Mouse (Mus musculus) liver, postnatal 0 days (tissue): Measurements from ENCODE around the gene Unc79. TPM values are rescaled to one million over a fixed set of nuclear protein-coding genes. Genes with fewer than 3 reads are reported as not detected.

ENCODE experiments used
- ATAC-seq: fragments of 200-750 bp; cut with Nextera tagmentation; 2 replicates; pipeline ENCODE4 v1.8.0; 2017; ENCODE audit warnings: mild to moderate bottlenecking, moderate library complexity
- DNase-seq: peaks from one replicate; pipeline ENCODE4 v3.0.0-alpha.2; 2016
- H3K27ac ChIP-seq: fragments of 300-500 bp; sonication (generic); 2 replicates; pipeline ENCODE4 v1.5.1; 2014; ENCODE audit warnings: antibody characterized with exemption, moderate library complexity, mild to moderate bottlenecking, low read depth
- H3K27me3 ChIP-seq: fragments of 300-500 bp; sonication (generic); 2 replicates; pipeline ENCODE4 v1.6.1; 2014; ENCODE audit warnings: low read length, control low read depth, mixed read lengths; ENCODE audit not compliant: insufficient read depth
- H3K36me3 ChIP-seq: fragments of 300-500 bp; sonication (generic); replicated peaks from 2 replicates; pipeline ENCODE4 v1.6.1; 2014; ENCODE audit warnings: mild to moderate bottlenecking, control low read depth, low read length, moderate library complexity, mixed read lengths; ENCODE audit not compliant: insufficient read depth
- H3K4me1 ChIP-seq: fragments of 300-500 bp; sonication (generic); 2 replicates; pipeline ENCODE4 v1.6.1; 2014; ENCODE audit warnings: antibody characterized with exemption, mild to moderate bottlenecking, control low read depth; ENCODE audit not compliant: insufficient read depth
- H3K4me2 ChIP-seq: fragments of 300-500 bp; sonication (generic); 2 replicates; pipeline ENCODE4 v1.6.1; 2014; ENCODE audit warnings: low read depth, mild to moderate bottlenecking, low read length, moderate library complexity, mixed read lengths
- H3K4me3 ChIP-seq: fragments of 300-500 bp; sonication (generic); 2 replicates; pipeline ENCODE4 v1.5.1; 2014; ENCODE audit warnings: low read depth, low read length
- H3K9ac ChIP-seq: fragments of 300-500 bp; sonication (generic); replicated peaks from 2 replicates; pipeline ENCODE4 v1.6.1; 2014; ENCODE audit warnings: mild to moderate bottlenecking, moderate library complexity
- H3K9me3 ChIP-seq: fragments of 300-500 bp; sonication (generic); 2 replicates; pipeline ENCODE4 v1.6.1; 2016; ENCODE audit warnings: mild to moderate bottlenecking, control low read depth, low read length, mixed read lengths
- CTCF ChIP-seq: sonication (generic); IDR thresholded peaks from 2 replicates; pipeline ENCODE4 v1.5.1; 2016; ENCODE audit warnings: antibody characterized with exemption, low read depth
- EP300 ChIP-seq: IDR thresholded peaks from 2 replicates; pipeline ENCODE4 v1.6.1; 2016; ENCODE audit warnings: antibody characterized with exemption, low read depth, mild to moderate bottlenecking
- WGBS: fragments of 180-500 bp; shearing (Covaris S2); extraction: QIAGEN DNeasy Blood & Tissue Kit; methylation state at CpG from one replicate; pipeline ENCODE4 v1.1.7; 2014; ENCODE audit not compliant: insufficient replicate concordance; 5-methylcytosine and 5-hydroxymethylcytosine counted together
- polyA plus RNA-seq: library from polyadenylated mRNA; unstranded; fragments of >200 nt; fragmentation: Nextera tagmentation; extraction: Ambion mirVana; gene quantifications from 2 replicates; pipeline ENCODE4 v1.2.1, GENCODE M21; 2015

Gene Unc79
- polyA plus RNA-seq, 1 experiment from 2014 or later, result 0.01 TPM

- Histone ChIP-seq H3K27me3 (no peaks in the 10 kb centered on the region), H3K27ac (no peak overlapping the region), H3K9me3 (no peaks in the 10 kb centered on the region), H3K9ac (no peak overlapping the region), H3K4me3 (no peak overlapping the region), H3K4me2 (no peak overlapping the region), H3K4me1 (no peaks in the 10 kb centered on the region), H3K36me3 (no peaks in the 10 kb centered on the region)
- DNase-seq, result no peak
- no peak for TF ChIP-seq EP300
- TF ChIP-seq CTCF, result no peak
- ATAC-seq, result no peak
- 78% methylated on average over 7 of the region's 7 CpGs for WGBS
These were observed 17.9 kb upstream of the Unc79 start for GRCm38 (mm10) chr12:102930789-102931188.

GRCm38 (mm10) chr12:102935892-102936291, 12.8 kb upstream of the Unc79 start:
- Histone ChIP-seq H3K4me2 (no peak overlapping the region), H3K4me1 (no peaks in the 10 kb centered on the region; the same call in 1 of the 2 replicates), H3K36me3 (no peaks in the 10 kb centered on the region), H3K27me3 (no peaks in the 10 kb centered on the region), H3K4me3 (no peak overlapping the region), H3K9me3 (no peaks in the 10 kb centered on the region), H3K27ac (no peak overlapping the region), H3K9ac (no peak overlapping the region)
- no peak for TF ChIP-seq CTCF
- no peak for TF ChIP-seq EP300
- 38% methylated on average over 1 of the region's 1 CpGs for WGBS
- ATAC-seq, result no peak
- no peak for DNase-seq

- no peak overlapping the region for H3K27ac ChIP-seq
- H3K4me2 ChIP-seq, result no peak overlapping the region
- H3K9ac ChIP-seq, result no peak overlapping the region
- peaks cover 19% of the 10 kb centered on the region; the same call in 1 of the 2 replicates for H3K27me3 ChIP-seq
- 58% methylated on average over 1 of the region's 1 CpGs for WGBS
- no peaks in the 10 kb centered on the region for H3K9me3 ChIP-seq
- H3K36me3 ChIP-seq, result no peaks in the 10 kb centered on the region
- H3K4me3 ChIP-seq, result no peak overlapping the region
- no peak for DNase-seq
- no peak for ATAC-seq
- TF ChIP-seq CTCF, result no peak
- TF ChIP-seq EP300, result no peak
- peaks cover 9% of the 10 kb centered on the region; the same call in 1 of the 2 replicates for H3K4me1 ChIP-seq
These were observed 3.1 kb upstream of the Unc79 start for GRCm38 (mm10) chr12:102945571-102945970.

GRCm38 (mm10) chr12:102947826-102948225, 833 bp upstream of the Unc79 start:
- Histone ChIP-seq H3K36me3 (no peaks in the 10 kb centered on the region), H3K9ac (no peak overlapping the region), H3K27ac (no peak overlapping the region), H3K27me3 (peaks cover 19% of the 10 kb centered on the region; the same call in 1 of the 2 replicates), H3K4me2 (no peak overlapping the region), H3K4me1 (peaks cover 9% of the 10 kb centered on the region; the same call in 1 of the 2 replicates), H3K4me3 (no peak overlapping the region), H3K9me3 (no peaks in the 10 kb centered on the region)
- ATAC-seq, result no peak
- DNase-seq, result no peak
- 23% methylated on average over 10 of the region's 10 CpGs for WGBS
- TF ChIP-seq CTCF (no peak), EP300 (no peak)

- peak; percentile 48 for ATAC-seq
- Histone ChIP-seq H3K4me3 (peak overlapping the region; percentile 49), H3K27me3 (peaks cover 19% of the 10 kb centered on the region; the same call in 1 of the 2 replicates), H3K4me2 (peak overlapping the region; percentile 79), H3K4me1 (peaks cover 9% of the 10 kb centered on the region; the same call in 1 of the 2 replicates), H3K36me3 (no peaks in the 10 kb centered on the region), H3K9me3 (no peaks in the 10 kb centered on the region), H3K27ac (no peak overlapping the region), H3K9ac (no peak overlapping the region)
- peak; percentile 54 for DNase-seq
- no peak for TF ChIP-seq CTCF
- TF ChIP-seq EP300, result no peak
- WGBS, result under 1% methylated on average over 38 of the region's 42 CpGs
These were observed 943 bp downstream of the Unc79 start for GRCm38 (mm10) chr12:102949395-102950208.

GRCm38 (mm10) chr12:102960051-102960775, 11.6 kb downstream of the Unc79 start:
- Histone ChIP-seq H3K36me3 (no peaks in the 10 kb centered on the region), H3K27me3 (no peaks in the 10 kb centered on the region), H3K9me3 (no peaks in the 10 kb centered on the region), H3K4me3 (no peak overlapping the region), H3K27ac (no peak overlapping the region), H3K9ac (no peak overlapping the region), H3K4me2 (no peak overlapping the region), H3K4me1 (no peaks in the 10 kb centered on the region)
- no peak for ATAC-seq
- TF ChIP-seq CTCF (0 out of 2 replicates have a peak, but pooled peaks have one; percentile 6), EP300 (no peak)
- WGBS, result 85% methylated on average over 7 of the region's 7 CpGs
- no peak for DNase-seq
